Mouse (Mus musculus): ENCODE data around the gene Chil3. TPM values are rescaled to one million over a fixed set of nuclear protein-coding genes. Genes with fewer than 3 reads are reported as not detected.
A peak's percentile ranks its signal among the peaks of the same experiment; 100 is the strongest.
"Not testable (repeated sequence)": the region's sequence is repeated elsewhere in the genome, so short reads cannot be mapped to it uniquely, and the experiment has no call there.

Chil3 gene
- 8.0 and 8.9 TPM in 2 replicates for polyA plus RNA-seq (2012; rRNA removed)

DNA sequence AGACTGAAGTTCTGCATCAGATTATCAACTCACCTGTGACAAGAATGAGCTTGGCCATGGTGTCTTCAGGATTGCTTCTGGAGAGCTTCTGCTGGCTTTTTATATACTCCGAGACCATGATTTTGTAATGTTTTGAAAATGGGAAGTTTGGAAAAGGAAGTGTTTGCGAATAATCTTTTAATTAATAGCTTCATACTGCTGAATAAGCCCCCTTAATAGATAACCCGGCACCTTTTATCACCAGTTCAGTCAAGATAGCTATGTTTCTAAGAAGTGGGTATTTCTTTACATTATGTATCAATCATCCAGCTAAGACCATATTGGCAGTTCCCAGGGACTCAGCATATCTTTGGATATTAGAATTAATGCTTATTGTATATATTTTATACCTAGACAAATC, at the start of gene Chil3:
Chil3 (minus strand) TSS at position 101 of the 400 bp plus-strand sequence.
- H3K27ac ChIP-seq (ENCODE audit: insufficient read depth, low read length), result no peak within 1 kb of the TSS
- WGBS, result 76% methylated on average over 3 of the region's 3 CpGs
- no peaks in the 10 kb centered on the region for H3K4me1 ChIP-seq (ENCODE audit: control insufficient read depth, insufficient read depth, insufficient read length)
- no peaks in the 10 kb centered on the region for H3K27me3 ChIP-seq (ENCODE audit: control insufficient read depth, insufficient read depth, low read length)
- no peak for DNase-seq (ENCODE audit: low read depth in 1 of 2, low spot score in 2 of 2)
- TF ChIP-seq POLR2A (IDR thresholded peaks at IDR 0.05; ENCODE audit: low read depth, low read length), result no peak
- TF ChIP-seq CTCF (IDR thresholded peaks at IDR 0.05; ENCODE audit: extremely low read depth, insufficient read depth, insufficient read length, insufficient replicate concordance), result no peak
- H3K4me3 ChIP-seq (ENCODE audit: extremely low read depth, insufficient read depth, insufficient read length), result no peak within 1 kb of the TSS; the same call in 1 of the 2 replicates
- H3K36me3 ChIP-seq (ENCODE audit: control insufficient read depth, insufficient read depth, low read length), result no peaks in the 10 kb centered on the region

- not testable (repeated sequence) for H3K4me1 ChIP-seq (ENCODE audit: control insufficient read depth, insufficient read depth, insufficient read length); H3K27me3 ChIP-seq (ENCODE audit: control insufficient read depth, insufficient read depth, low read length); H3K27ac ChIP-seq (ENCODE audit: insufficient read depth, low read length); H3K36me3 ChIP-seq (ENCODE audit: control insufficient read depth, insufficient read depth, low read length); DNase-seq (ENCODE audit: low read depth in 1 of 2, low spot score in 2 of 2); H3K4me3 ChIP-seq (ENCODE audit: extremely low read depth, insufficient read depth, insufficient read length)
- 49% methylated on average over 1 of the region's 1 CpGs for WGBS
Observed at GRCm38 (mm10) chr3:106198030-106198429, 30.7 kb upstream of the Chil3 start.

DNA sequence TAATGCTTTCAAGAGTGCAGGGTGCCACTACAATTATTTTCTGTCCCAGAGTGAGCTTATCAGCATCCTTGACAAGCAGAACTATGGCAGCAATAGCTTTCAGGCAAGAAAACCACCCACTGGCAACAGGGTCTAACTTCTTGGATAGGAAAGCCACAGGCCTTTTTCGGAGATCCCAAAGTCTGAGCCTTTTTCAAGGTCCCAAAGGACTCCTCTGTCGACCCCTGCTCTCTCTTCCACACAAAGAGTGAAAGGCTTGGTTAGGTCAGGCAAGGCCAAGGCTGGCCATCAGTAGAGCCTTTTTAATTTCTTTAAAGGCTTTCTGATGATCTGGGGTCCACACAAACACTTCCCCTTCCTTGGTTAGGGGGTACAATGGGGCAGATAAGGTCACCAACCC, 29.9 kb upstream of the Chil3 start:
- H3K36me3 ChIP-seq (ENCODE audit: control insufficient read depth, insufficient read depth, low read length); DNase-seq (ENCODE audit: low read depth in 1 of 2, low spot score in 2 of 2); H3K4me3 ChIP-seq (ENCODE audit: extremely low read depth, insufficient read depth, insufficient read length); H3K27me3 ChIP-seq (ENCODE audit: control insufficient read depth, insufficient read depth, low read length); H3K4me1 ChIP-seq (ENCODE audit: control insufficient read depth, insufficient read depth, insufficient read length); H3K27ac ChIP-seq (ENCODE audit: insufficient read depth, low read length): not testable (repeated sequence)
- 77% methylated on average over 2 of the region's 2 CpGs for WGBS

GRCm38 (mm10) chr3:106196276-106196675, 28.9 kb upstream of the Chil3 start:
- H3K4me3 ChIP-seq (ENCODE audit: extremely low read depth, insufficient read depth, insufficient read length), result no peak overlapping the region
- DNase-seq (ENCODE audit: low read depth in 1 of 2, low spot score in 2 of 2), result no peak
- no peaks in the 10 kb centered on the region for H3K36me3 ChIP-seq (ENCODE audit: control insufficient read depth, insufficient read depth, low read length)
- TF ChIP-seq POLR2A (IDR thresholded peaks at IDR 0.05; ENCODE audit: low read depth, low read length) (no peak), CTCF (IDR thresholded peaks at IDR 0.05; ENCODE audit: extremely low read depth, insufficient read depth, insufficient read length, insufficient replicate concordance) (no peak)
- no peaks in the 10 kb centered on the region for H3K4me1 ChIP-seq (ENCODE audit: control insufficient read depth, insufficient read depth, insufficient read length)
- H3K27me3 ChIP-seq (ENCODE audit: control insufficient read depth, insufficient read depth, low read length), result no peaks in the 10 kb centered on the region
- H3K27ac ChIP-seq (ENCODE audit: insufficient read depth, low read length), result no peak overlapping the region

DNA sequence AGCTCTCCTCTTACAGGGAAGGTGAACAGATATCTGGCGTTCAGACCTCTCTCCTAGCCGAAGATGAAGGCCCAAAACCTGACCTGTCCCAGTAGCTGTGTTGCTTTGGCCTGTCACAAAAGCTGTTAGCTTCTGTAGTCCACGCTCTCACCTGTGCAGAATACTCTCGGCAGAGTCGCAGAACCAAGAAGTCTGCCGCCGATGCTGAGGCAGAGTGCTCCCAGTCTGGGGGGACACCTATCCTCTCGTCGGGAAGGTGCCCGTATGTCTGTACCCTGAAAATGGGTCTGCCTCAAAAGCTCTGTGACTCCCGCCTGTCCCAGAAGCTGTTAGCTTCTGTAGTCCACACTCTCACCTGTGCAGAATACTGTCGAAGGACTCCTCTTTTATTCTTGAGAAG, 28.1 kb upstream of the Chil3 start:
- no peak overlapping the region for H3K27ac ChIP-seq (ENCODE audit: insufficient read depth, low read length)
- no peaks in the 10 kb centered on the region for H3K4me1 ChIP-seq (ENCODE audit: control insufficient read depth, insufficient read depth, insufficient read length)
- 88% methylated on average over 12 of the region's 12 CpGs for WGBS
- H3K27me3 ChIP-seq (ENCODE audit: control insufficient read depth, insufficient read depth, low read length), result no peaks in the 10 kb centered on the region
- no peak for DNase-seq (ENCODE audit: low read depth in 1 of 2, low spot score in 2 of 2)
- TF ChIP-seq POLR2A (IDR thresholded peaks at IDR 0.05; ENCODE audit: low read depth, low read length), result no peak
- TF ChIP-seq CTCF (IDR thresholded peaks at IDR 0.05; ENCODE audit: extremely low read depth, insufficient read depth, insufficient read length, insufficient replicate concordance), result no peak
- no peak overlapping the region for H3K4me3 ChIP-seq (ENCODE audit: extremely low read depth, insufficient read depth, insufficient read length)
- H3K36me3 ChIP-seq (ENCODE audit: control insufficient read depth, insufficient read depth, low read length), result no peaks in the 10 kb centered on the region

- H3K36me3 ChIP-seq (ENCODE audit: control insufficient read depth, insufficient read depth, low read length), result no peaks in the 10 kb centered on the region
- no peaks in the 10 kb centered on the region for H3K27me3 ChIP-seq (ENCODE audit: control insufficient read depth, insufficient read depth, low read length)
- DNase-seq (ENCODE audit: low read depth in 1 of 2, low spot score in 2 of 2), result no peak
- TF ChIP-seq CTCF (IDR thresholded peaks at IDR 0.05; ENCODE audit: extremely low read depth, insufficient read depth, insufficient read length, insufficient replicate concordance) (no peak), POLR2A (IDR thresholded peaks at IDR 0.05; ENCODE audit: low read depth, low read length) (no peak)
- H3K27ac ChIP-seq (ENCODE audit: insufficient read depth, low read length), result no peak overlapping the region
- H3K4me3 ChIP-seq (ENCODE audit: extremely low read depth, insufficient read depth, insufficient read length), result no peak overlapping the region
- no peaks in the 10 kb centered on the region for H3K4me1 ChIP-seq (ENCODE audit: control insufficient read depth, insufficient read depth, insufficient read length)
- 75% methylated on average over 2 of the region's 2 CpGs for WGBS
Observed at GRCm38 (mm10) chr3:106187991-106188390, 20.6 kb upstream of the Chil3 start.

- no peak for DNase-seq (ENCODE audit: low read depth in 1 of 2, low spot score in 2 of 2)
- Histone ChIP-seq H3K27me3 (ENCODE audit: control insufficient read depth, insufficient read depth, low read length) (no peaks in the 10 kb centered on the region), H3K36me3 (ENCODE audit: control insufficient read depth, insufficient read depth, low read length) (no peaks in the 10 kb centered on the region), H3K4me1 (ENCODE audit: control insufficient read depth, insufficient read depth, insufficient read length) (no peaks in the 10 kb centered on the region), H3K4me3 (ENCODE audit: extremely low read depth, insufficient read depth, insufficient read length) (no peak overlapping the region), H3K27ac (ENCODE audit: insufficient read depth, low read length) (no peak overlapping the region)
- WGBS, result 88% methylated on average over 13 of the region's 13 CpGs
- TF ChIP-seq CTCF (IDR thresholded peaks at IDR 0.05; ENCODE audit: extremely low read depth, insufficient read depth, insufficient read length, insufficient replicate concordance), result no peak
- no peak for TF ChIP-seq POLR2A (IDR thresholded peaks at IDR 0.05; ENCODE audit: low read depth, low read length)
Observed at GRCm38 (mm10) chr3:106177509-106178189, 10.3 kb upstream of the Chil3 start.

DNA sequence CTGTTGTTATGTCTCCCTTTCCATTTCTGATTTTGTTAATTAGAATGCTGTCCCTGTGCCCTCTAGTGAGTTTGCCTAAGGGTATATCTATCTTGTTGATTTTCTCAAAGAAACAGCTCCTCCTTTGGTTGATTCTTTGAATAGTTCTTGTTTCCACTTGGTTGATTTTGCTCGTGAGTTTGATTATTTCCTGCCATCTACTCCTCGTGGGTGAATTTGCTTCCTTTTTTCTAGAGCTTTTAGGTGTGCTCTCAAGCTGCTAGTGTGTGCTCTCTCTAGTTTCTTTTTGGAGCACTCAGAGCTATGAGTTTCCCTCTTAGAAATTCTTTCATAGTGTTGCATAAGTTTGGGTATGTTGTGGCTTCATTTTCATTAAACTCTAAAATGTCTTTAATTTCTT, 7.6 kb upstream of the Chil3 start:
- H3K4me1 ChIP-seq (ENCODE audit: control insufficient read depth, insufficient read depth, insufficient read length); H3K27me3 ChIP-seq (ENCODE audit: control insufficient read depth, insufficient read depth, low read length); H3K36me3 ChIP-seq (ENCODE audit: control insufficient read depth, insufficient read depth, low read length); H3K27ac ChIP-seq (ENCODE audit: insufficient read depth, low read length); H3K4me3 ChIP-seq (ENCODE audit: extremely low read depth, insufficient read depth, insufficient read length): not testable (repeated sequence)
- peak in 1 of 2 experiments; percentile 15 for DNase-seq (ENCODE audit: low read depth in 1 of 2, low spot score in 2 of 2)
- WGBS, result 6% methylated on average over 2 of the region's 2 CpGs

GRCm38 (mm10) chr3:106172506-106172905, 5.1 kb upstream of the Chil3 start:
- not testable (repeated sequence) for H3K27ac ChIP-seq (ENCODE audit: insufficient read depth, low read length); H3K4me1 ChIP-seq (ENCODE audit: control insufficient read depth, insufficient read depth, insufficient read length); H3K4me3 ChIP-seq (ENCODE audit: extremely low read depth, insufficient read depth, insufficient read length); H3K27me3 ChIP-seq (ENCODE audit: control insufficient read depth, insufficient read depth, low read length); DNase-seq (ENCODE audit: low read depth in 1 of 2, low spot score in 2 of 2); H3K36me3 ChIP-seq (ENCODE audit: control insufficient read depth, insufficient read depth, low read length)
- 64% methylated on average over 2 of the region's 2 CpGs for WGBS
